Mouse (Mus musculus): ENCODE data around the gene Olfr1487. TPM values are rescaled to one million over a fixed set of nuclear protein-coding genes. Genes with fewer than 3 reads are reported as not detected.
"Not testable (repeated sequence)": the region's sequence is repeated elsewhere in the genome, so short reads cannot be mapped to it uniquely, and the experiment has no call there.

Olfr1487 gene
- not detected in 2 replicates for polyA plus RNA-seq (2015; fragmentation: Nextera tagmentation; extraction: Ambion mirVana)

- H3K9me3 ChIP-seq (replicated peaks; ENCODE audit: control insufficient read depth, low read length, poor library complexity, severe bottlenecking) = peaks cover 11% of the 10 kb centered on the region
- H3K9ac ChIP-seq (ENCODE audit: low read depth, low read length); H3K4me1 ChIP-seq (ENCODE audit: control insufficient read depth, insufficient read depth, low read length); H3K4me3 ChIP-seq (ENCODE audit: low read depth, low read length); ATAC-seq; H3K27ac ChIP-seq (ENCODE audit: low read length); H3K27me3 ChIP-seq (ENCODE audit: control insufficient read depth, insufficient read depth, low read depth, low read length); H3K36me3 ChIP-seq (ENCODE audit: control insufficient read depth, insufficient read depth, low read length); H3K4me2 ChIP-seq (ENCODE audit: low read length): not testable (repeated sequence)
- WGBS = 87% methylated on average over 2 of the region's 2 CpGs
Measured at GRCm38 (mm10) chr19:13617075-13617474, at the start of gene Olfr1487. TSS of gene Olfr1487 (plus strand) at chr19:13617375.

DNA sequence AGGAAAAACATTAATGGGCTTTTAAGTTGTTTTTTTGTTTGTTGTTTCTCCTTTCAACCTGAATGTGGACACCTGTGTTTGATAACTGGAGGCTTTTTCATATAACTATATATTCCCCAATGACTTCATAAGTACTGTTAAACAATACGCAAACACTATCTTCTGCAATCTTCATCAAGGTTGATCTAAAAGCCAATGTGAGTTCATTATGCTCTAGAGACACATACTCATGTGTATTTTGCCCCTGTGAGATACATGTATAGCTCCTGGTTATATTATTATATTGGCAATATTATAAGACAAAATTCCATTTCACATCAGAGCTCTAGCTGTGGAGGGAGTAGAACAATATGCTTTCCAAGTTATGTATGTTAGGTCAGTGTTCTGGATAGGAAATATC is 34.0 kb upstream of the Olfr1487 start, which contains the start of gene Olfr1484:
Gene Olfr1484 (plus strand): TSS at position 301 of the 400 bp plus-strand sequence.
- WGBS = 83% methylated on average over 1 of the region's 1 CpGs
- H3K9me3 ChIP-seq (replicated peaks; ENCODE audit: control insufficient read depth, low read length, poor library complexity, severe bottlenecking) = 0 out of 2 replicates have a peak, but pooled peaks cover 6% of the 10 kb centered on the region
- H3K36me3 ChIP-seq (ENCODE audit: control insufficient read depth, insufficient read depth, low read length) = no peaks in the 10 kb centered on the region
- no peak for ATAC-seq
- H3K4me2 ChIP-seq (ENCODE audit: low read length) = no peak within 1 kb of the TSS
- H3K27ac ChIP-seq (ENCODE audit: low read length) = no peak within 1 kb of the TSS
- H3K4me3 ChIP-seq (ENCODE audit: low read depth, low read length) = no peak within 1 kb of the TSS
- no peaks in the 10 kb centered on the region for H3K27me3 ChIP-seq (ENCODE audit: control insufficient read depth, insufficient read depth, low read depth, low read length)
- no peak within 1 kb of the TSS for H3K9ac ChIP-seq (ENCODE audit: low read depth, low read length)
- H3K4me1 ChIP-seq (ENCODE audit: control insufficient read depth, insufficient read depth, low read length) = no peaks in the 10 kb centered on the region

DNA sequence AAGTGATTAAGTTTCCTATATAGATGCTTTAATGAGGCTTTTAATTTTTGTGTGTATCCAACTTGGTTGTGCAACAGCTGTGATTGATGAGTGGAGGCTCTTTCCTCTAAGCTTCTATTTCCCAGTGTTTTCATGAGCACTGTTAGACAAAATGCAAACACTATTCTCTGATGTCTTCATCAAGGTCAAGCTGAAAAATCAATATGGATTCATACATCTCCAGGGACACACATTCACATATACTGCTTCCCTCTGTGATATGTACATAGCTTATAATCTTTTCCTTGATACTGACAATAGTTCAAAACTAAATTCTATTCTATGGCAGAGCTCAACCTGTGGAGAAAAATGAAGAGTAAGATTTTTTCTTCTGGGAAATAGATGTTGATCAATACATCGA is 14.1 kb downstream of the Olfr1487 start, which contains the start of gene Olfr1489:
Gene Olfr1489 (plus strand): TSS at position 301 of the 400 bp plus-strand sequence.
- H3K36me3 ChIP-seq (ENCODE audit: control insufficient read depth, insufficient read depth, low read length) = no peaks in the 10 kb centered on the region
- H3K4me3 ChIP-seq (ENCODE audit: low read depth, low read length) = no peak within 1 kb of the TSS
- no peaks in the 10 kb centered on the region for H3K27me3 ChIP-seq (ENCODE audit: control insufficient read depth, insufficient read depth, low read depth, low read length)
- WGBS = 98% methylated on average over 1 of the region's 1 CpGs
- ATAC-seq = no peak
- H3K9me3 ChIP-seq (replicated peaks; ENCODE audit: control insufficient read depth, low read length, poor library complexity, severe bottlenecking) = peaks cover 12% of the 10 kb centered on the region; the same call in 1 of the 2 replicates
- no peak within 1 kb of the TSS for H3K9ac ChIP-seq (ENCODE audit: low read depth, low read length)
- H3K4me2 ChIP-seq (ENCODE audit: low read length) = no peak within 1 kb of the TSS
- no peaks in the 10 kb centered on the region for H3K4me1 ChIP-seq (ENCODE audit: control insufficient read depth, insufficient read depth, low read length)
- H3K27ac ChIP-seq (ENCODE audit: low read length) = no peak within 1 kb of the TSS

GRCm38 (mm10) chr19:13650791-13651190 is 33.6 kb downstream of the Olfr1487 start, which contains the start of gene Olfr1490:
TSS of gene Olfr1490 (plus strand) at chr19:13651091.
- no peak for ATAC-seq
- no peak within 1 kb of the TSS for H3K4me3 ChIP-seq (ENCODE audit: low read depth, low read length)
- H3K27ac ChIP-seq (ENCODE audit: low read length) = no peak within 1 kb of the TSS
- 63% methylated on average over 1 of the region's 1 CpGs for WGBS
- H3K9ac ChIP-seq (ENCODE audit: low read depth, low read length) = no peak within 1 kb of the TSS
- H3K27me3 ChIP-seq (ENCODE audit: control insufficient read depth, insufficient read depth, low read depth, low read length) = no peaks in the 10 kb centered on the region
- H3K4me2 ChIP-seq (ENCODE audit: low read length) = no peak within 1 kb of the TSS
- H3K9me3 ChIP-seq (replicated peaks; ENCODE audit: control insufficient read depth, low read length, poor library complexity, severe bottlenecking) = peaks cover 6% of the 10 kb centered on the region; the same call in 1 of the 2 replicates
- no peaks in the 10 kb centered on the region for H3K36me3 ChIP-seq (ENCODE audit: control insufficient read depth, insufficient read depth, low read length)
- no peaks in the 10 kb centered on the region for H3K4me1 ChIP-seq (ENCODE audit: control insufficient read depth, insufficient read depth, low read length)

Small RNAs within 50 kb of the gene (microRNA-seq; reads per million reads assigned to microRNA genes)
- gene Gm22323 (not detected), gene Gm23931 (not detected)

Other genes starting within 250 kb of the Olfr1487 start
- not detected in 2 replicates for gene Olfr1469, start 209.5 kb upstream of the Olfr1487 start, polyA plus RNA-seq (2015; fragmentation: Nextera tagmentation; extraction: Ambion mirVana)
- not detected in 2 replicates for gene Olfr1471, start 174.0 kb upstream of the Olfr1487 start, polyA plus RNA-seq (2015; fragmentation: Nextera tagmentation; extraction: Ambion mirVana)
- gene Olfr1472, start 161.3 kb upstream of the Olfr1487 start, polyA plus RNA-seq (2015; fragmentation: Nextera tagmentation; extraction: Ambion mirVana) = not detected in 2 replicates
- gene Olfr1474, start 147.8 kb upstream of the Olfr1487 start, polyA plus RNA-seq (2015; fragmentation: Nextera tagmentation; extraction: Ambion mirVana) = not detected in 2 replicates
- not detected in 2 replicates for gene Olfr1475, start 137.2 kb upstream of the Olfr1487 start, polyA plus RNA-seq (2015; fragmentation: Nextera tagmentation; extraction: Ambion mirVana)
- gene Olfr1477, start 116.8 kb upstream of the Olfr1487 start, polyA plus RNA-seq (2015; fragmentation: Nextera tagmentation; extraction: Ambion mirVana) = not detected in 2 replicates
- gene Olfr1480, start 89.5 kb upstream of the Olfr1487 start, polyA plus RNA-seq (2015; fragmentation: Nextera tagmentation; extraction: Ambion mirVana) = not detected in 2 replicates
- not detected in 2 replicates for gene Olfr1484, start 33.9 kb upstream of the Olfr1487 start, polyA plus RNA-seq (2015; fragmentation: Nextera tagmentation; extraction: Ambion mirVana)
- gene Olfr1489, start 14.2 kb downstream of the Olfr1487 start, polyA plus RNA-seq (2015; fragmentation: Nextera tagmentation; extraction: Ambion mirVana) = not detected in 2 replicates
- not detected in 2 replicates for gene Olfr1490, start 33.7 kb downstream of the Olfr1487 start, polyA plus RNA-seq (2015; fragmentation: Nextera tagmentation; extraction: Ambion mirVana)
- not detected in 2 replicates for gene Olfr1491, start 79.9 kb downstream of the Olfr1487 start, polyA plus RNA-seq (2015; fragmentation: Nextera tagmentation; extraction: Ambion mirVana)
- gene Olfr1493-ps1, start 105.9 kb downstream of the Olfr1487 start, polyA plus RNA-seq (2015; fragmentation: Nextera tagmentation; extraction: Ambion mirVana) = not detected in 2 replicates
- not detected in 2 replicates for gene Olfr1494, start 122.4 kb downstream of the Olfr1487 start, polyA plus RNA-seq (2015; fragmentation: Nextera tagmentation; extraction: Ambion mirVana)
- not detected in 2 replicates for gene Olfr1495, start 147.2 kb downstream of the Olfr1487 start, polyA plus RNA-seq (2015; fragmentation: Nextera tagmentation; extraction: Ambion mirVana)
- gene Olfr1496, start 160.5 kb downstream of the Olfr1487 start, polyA plus RNA-seq (2015; fragmentation: Nextera tagmentation; extraction: Ambion mirVana) = not detected in 2 replicates
- gene Olfr1497, start 180.8 kb downstream of the Olfr1487 start, polyA plus RNA-seq (2015; fragmentation: Nextera tagmentation; extraction: Ambion mirVana) = not detected in 2 replicates
- not detected in 2 replicates for gene Olfr1499, start 202.1 kb downstream of the Olfr1487 start, polyA plus RNA-seq (2015; fragmentation: Nextera tagmentation; extraction: Ambion mirVana)
- gene Olfr1500, start 213.1 kb downstream of the Olfr1487 start, polyA plus RNA-seq (2015; fragmentation: Nextera tagmentation; extraction: Ambion mirVana) = not detected in 2 replicates
- not detected in 2 replicates for gene Olfr1501, start 233.3 kb downstream of the Olfr1487 start, polyA plus RNA-seq (2015; fragmentation: Nextera tagmentation; extraction: Ambion mirVana)
- not detected in 2 replicates for gene Olfr1502, start 244.4 kb downstream of the Olfr1487 start, polyA plus RNA-seq (2015; fragmentation: Nextera tagmentation; extraction: Ambion mirVana)

Measured in midbrain, embryonic 16.5 days (tissue).